Mouse (Mus musculus) liver, adult 2 months (tissue): ENCODE data around the gene Arl5b. TPM values are rescaled to one million over a fixed set of nuclear protein-coding genes. Genes with fewer than 3 reads are reported as not detected.
A peak's percentile ranks its signal among the peaks of the same experiment; 100 is the strongest.

Experiments
- DNase-seq: peaks from one replicate; pipeline ENCODE4 v3.0.0-alpha.2; 2011; ENCODE audit warnings: low read depth, low spot score; ENCODE audit errors: extremely low read depth
- H3K27ac ChIP-seq: fragments of 200-500 bp; replicated peaks from 2 replicates; pipeline ENCODE4 v1.5.1; 2012; ENCODE audit warnings: low read depth, mild to moderate bottlenecking, control low read depth, inconsistent platforms, low read length; ENCODE audit not compliant: insufficient read depth
- H3K27me3 ChIP-seq: fragments of 200-500 bp; 2 replicates; pipeline ENCODE4 v1.6.1; 2012; ENCODE audit warnings: mild to moderate bottlenecking, moderate library complexity, low read length, inconsistent platforms; ENCODE audit not compliant: control insufficient read depth, insufficient read depth
- H3K36me3 ChIP-seq: fragments of 200-500 bp; 2 replicates; pipeline ENCODE4 v1.6.1; 2012; ENCODE audit warnings: low read length, inconsistent platforms; ENCODE audit not compliant: control insufficient read depth, insufficient read depth
- H3K4me1 ChIP-seq: fragments of 200-500 bp; 2 replicates; pipeline ENCODE4 v1.6.1; 2011; ENCODE audit warnings: low read length; ENCODE audit not compliant: control insufficient read depth, insufficient read depth
- H3K4me3 ChIP-seq: fragments of 200-500 bp; 2 replicates; pipeline ENCODE4 v1.5.1; 2011; ENCODE audit warnings: low read depth, mild to moderate bottlenecking, control low read depth, low read length, moderate library complexity; ENCODE audit not compliant: insufficient read depth
- H3K79me2 ChIP-seq: fragments of 200-500 bp; 2 replicates; pipeline ENCODE4 v1.6.1; 2012; ENCODE audit warnings: inconsistent platforms, mild to moderate bottlenecking, low read length, moderate library complexity; ENCODE audit not compliant: control insufficient read depth, insufficient read depth
- H3K9ac ChIP-seq: fragments of 200-500 bp; 2 replicates; pipeline ENCODE4 v1.6.1; 2012; ENCODE audit warnings: low read depth, mild to moderate bottlenecking, control low read depth, inconsistent platforms, low read length
- CTCF ChIP-seq: fragments of 200-500 bp; IDR thresholded peaks from 2 replicates; pipeline ENCODE4 v1.5.1; 2011; ENCODE audit warnings: low read depth, low read length, control low read depth
- POLR2A ChIP-seq: fragments of 200-500 bp; IDR thresholded peaks from 2 replicates; pipeline ENCODE4 v1.6.1; 2011; ENCODE audit warnings: low read length, control low read depth; ENCODE audit not compliant: insufficient read depth; ENCODE audit errors: extremely low read depth
- WGBS: fragments of 180-500 bp; shearing (Covaris S2); methylation state at CpG from one replicate; pipeline ENCODE4 v1.1.7; 2018; 5-methylcytosine and 5-hydroxymethylcytosine counted together
- polyA plus RNA-seq: library from polyadenylated mRNA; depleted of rRNA; stranded (reverse); fragments of >200 nt; gene quantifications from 2 replicates; pipeline ENCODE4 v1.2.3, GENCODE M21; 2012
- total RNA-seq: library from RNA; depleted of rRNA; stranded (reverse); fragments of >200 nt; gene quantifications from 2 replicates; pipeline ENCODE4 v1.2.3, GENCODE M21; 2014

The Arl5b gene
- total and polyA plus RNA-seq, 2 experiments = 4.9 to 44.4 TPM

- Histone ChIP-seq H3K4me1 (no peaks in the 10 kb centered on the region), H3K9ac (no peak overlapping the region), H3K79me2 (no peaks in the 10 kb centered on the region), H3K27ac (no peak overlapping the region), H3K4me3 (no peak overlapping the region), H3K36me3 (peaks cover 10% of the 10 kb centered on the region), H3K27me3 (no peaks in the 10 kb centered on the region)
- WGBS = 66% methylated on average over 5 of the region's 5 CpGs
- no peak for DNase-seq
- TF ChIP-seq CTCF (no peak; the same call in 1 of the 2 replicates), POLR2A (no peak)
Observed at GRCm38 (mm10) chr2:15040326-15040725, 8.9 kb upstream of the Arl5b start.

GRCm38 (mm10) chr2:15054496-15054895 is 5.3 kb downstream of the Arl5b start:
- Histone ChIP-seq H3K27me3 (no peaks in the 10 kb centered on the region), H3K9ac (peak overlapping the region; percentile 83), H3K4me3 (peak overlapping the region; percentile 73), H3K27ac (peak overlapping the region; percentile 87), H3K79me2 (peaks cover 7% of the 10 kb centered on the region), H3K36me3 (peaks cover 8% of the 10 kb centered on the region), H3K4me1 (peaks cover 11% of the 10 kb centered on the region)
- peak; percentile 57 for DNase-seq
- WGBS = 10% methylated on average over 10 of the region's 10 CpGs
- 0 out of 2 replicates have a peak, but pooled peaks have one; percentile 1 for TF ChIP-seq CTCF
- no peak for TF ChIP-seq POLR2A

- Histone ChIP-seq H3K27me3 (no peaks in the 10 kb centered on the region), H3K4me3 (peak within 1 kb of the TSS; percentile 73), H3K27ac (peak within 1 kb of the TSS; percentile 87), H3K79me2 (peaks cover 7% of the 10 kb centered on the region), H3K4me1 (peaks cover 11% of the 10 kb centered on the region), H3K36me3 (peaks cover 8% of the 10 kb centered on the region), H3K9ac (peak within 1 kb of the TSS; percentile 83)
- TF ChIP-seq CTCF (peak; percentile 67), POLR2A (peak; percentile 75)
- WGBS = under 1% methylated on average over 75 of the region's 75 CpGs
- peak; percentile 81 for DNase-seq
Observed at GRCm38 (mm10) chr2:15054945-15055637, 5.9 kb downstream of the Arl5b start, which contains the start of gene Nsun6. TSS of gene Nsun6 (minus strand) at chr2:15055069.

- Histone ChIP-seq H3K27me3 (no peaks in the 10 kb centered on the region), H3K79me2 (peaks cover 9% of the 10 kb centered on the region), H3K4me1 (peaks cover 11% of the 10 kb centered on the region), H3K27ac (peak overlapping the region; percentile 81), H3K36me3 (peaks cover 8% of the 10 kb centered on the region), H3K9ac (peak overlapping the region; percentile 81), H3K4me3 (peak overlapping the region; percentile 73)
- peak; percentile 86 for DNase-seq
- no peak for TF ChIP-seq POLR2A
- no peak for TF ChIP-seq CTCF
- WGBS = under 1% methylated on average over 15 of the region's 15 CpGs
Observed at GRCm38 (mm10) chr2:15055741-15056151, 6.6 kb downstream of the Arl5b start.

- H3K27ac ChIP-seq = no peak overlapping the region
- H3K4me3 ChIP-seq = no peak overlapping the region
- H3K79me2 ChIP-seq = peaks cover 16% of the 10 kb centered on the region
- DNase-seq = no peak
- H3K4me1 ChIP-seq = peaks cover 15% of the 10 kb centered on the region
- no peaks in the 10 kb centered on the region for H3K27me3 ChIP-seq
- H3K36me3 ChIP-seq = peaks cover 8% of the 10 kb centered on the region
- WGBS = 78% methylated on average over 5 of the region's 5 CpGs
- TF ChIP-seq CTCF = no peak
- TF ChIP-seq POLR2A = no peak
- no peak overlapping the region for H3K9ac ChIP-seq
Observed at GRCm38 (mm10) chr2:15058227-15058626, 9.0 kb downstream of the Arl5b start.

GRCm38 (mm10) chr2:15060856-15061255 is 11.7 kb downstream of the Arl5b start:
- H3K4me1 ChIP-seq = peaks cover 23% of the 10 kb centered on the region
- H3K9ac ChIP-seq = no peak overlapping the region
- peaks cover 25% of the 10 kb centered on the region for H3K79me2 ChIP-seq
- no peaks in the 10 kb centered on the region for H3K27me3 ChIP-seq
- H3K36me3 ChIP-seq = peaks cover 8% of the 10 kb centered on the region
- WGBS = 87% methylated on average over 3 of the region's 3 CpGs
- DNase-seq = no peak
- no peak for TF ChIP-seq POLR2A
- TF ChIP-seq CTCF = no peak
- H3K4me3 ChIP-seq = no peak overlapping the region
- no peak overlapping the region for H3K27ac ChIP-seq
